Mouse (Mus musculus): Measurements from ENCODE around the gene Gm20696.

DNA sequence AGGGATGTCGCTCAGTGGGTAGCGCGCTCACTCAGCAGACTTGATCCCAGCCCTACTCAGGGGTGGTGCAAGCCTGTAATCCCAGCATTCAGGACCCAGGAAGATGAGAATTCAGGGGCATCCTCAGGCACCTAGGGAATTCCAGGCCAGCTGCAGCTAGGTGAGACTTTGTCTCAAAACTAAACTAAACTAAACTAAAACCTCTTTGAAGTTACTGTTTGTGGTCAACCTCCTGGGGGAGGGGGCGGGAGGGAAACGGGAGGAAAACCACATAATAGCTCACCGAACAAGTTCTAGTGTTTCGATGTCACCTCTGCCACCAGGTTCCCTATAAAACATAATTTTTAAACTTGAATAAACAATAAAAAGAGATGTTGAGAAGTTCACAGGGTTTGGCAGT lies 168.5 kb downstream of the Gm20696 start:
- TF ChIP-seq GATA1 (IDR thresholded peaks at IDR 0.05; ENCODE audit: borderline replicate concordance, low read length) (no peak), FLI1 (IDR thresholded peaks at IDR 0.05; ENCODE audit: low read length) (no peak)
